Mouse (Mus musculus) liver, adult 2 months (tissue): Measurements from ENCODE around the gene Afdn.

ENCODE experiments used
- CTCF ChIP-seq: fragments of 200-500 bp; IDR thresholded peaks from 2 replicates; pipeline ENCODE4 v1.5.1; 2011; ENCODE audit warnings: low read depth, low read length, control low read depth
- POLR2A ChIP-seq: fragments of 200-500 bp; IDR thresholded peaks from 2 replicates; pipeline ENCODE4 v1.6.1; 2011; ENCODE audit warnings: low read length, control low read depth; ENCODE audit not compliant: insufficient read depth; ENCODE audit errors: extremely low read depth

DNA sequence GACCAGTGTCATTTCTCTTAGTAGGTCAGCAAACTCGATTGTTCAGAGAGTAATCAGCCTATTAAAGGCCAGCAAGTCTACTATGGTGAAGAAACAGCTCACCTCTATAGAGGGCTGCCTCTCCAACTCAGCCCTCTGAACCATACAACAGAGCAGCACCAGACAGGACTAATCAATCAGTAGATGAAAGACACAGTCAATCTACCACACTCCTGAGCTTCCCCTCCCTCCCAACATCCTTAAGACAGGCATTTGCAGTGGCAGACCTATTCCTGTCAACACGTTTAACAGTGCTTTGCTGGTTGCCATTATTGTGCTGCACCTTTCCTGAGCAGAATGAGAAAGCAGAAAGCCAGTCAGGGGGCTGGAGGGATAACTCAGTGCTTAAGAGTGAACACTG, 15.0 kb upstream of the Afdn start:
- no peak for TF ChIP-seq CTCF
- TF ChIP-seq POLR2A = no peak
